Mouse (Mus musculus) neural tube, embryonic 12.5 days (tissue): ENCODE data around the gene Ttc7b. TPM values are rescaled to one million over a fixed set of nuclear protein-coding genes. Genes with fewer than 3 reads are reported as not detected.

ENCODE experiments used
- ATAC-seq: fragments of 200-750 bp; cut with Nextera tagmentation; 2 replicates; pipeline ENCODE4 v1.8.0; 2017; ENCODE audit warnings: low read depth, mild to moderate bottlenecking, moderate TSS enrichment, moderate library complexity; ENCODE audit not compliant: low FRiP score
- H3K27ac ChIP-seq: fragments of 300-500 bp; sonication (generic); 2 replicates; pipeline ENCODE4 v1.5.1; 2016
- H3K27me3 ChIP-seq: fragments of 300-500 bp; sonication (generic); replicated peaks from 2 replicates; pipeline ENCODE4 v1.6.1; 2016; ENCODE audit warnings: mild to moderate bottlenecking
- H3K36me3 ChIP-seq: fragments of 300-500 bp; sonication (generic); 2 replicates; pipeline ENCODE4 v1.6.1; 2016; ENCODE audit warnings: mild to moderate bottlenecking
- H3K4me1 ChIP-seq: fragments of 300-500 bp; sonication (generic); 2 replicates; pipeline ENCODE4 v1.6.1; 2016
- H3K4me2 ChIP-seq: fragments of 300-500 bp; sonication (generic); replicated peaks from 2 replicates; pipeline ENCODE4 v1.6.1; 2016; ENCODE audit warnings: mild to moderate bottlenecking
- H3K4me3 ChIP-seq: fragments of 300-500 bp; sonication (generic); 2 replicates; pipeline ENCODE4 v1.5.1; 2016
- H3K9ac ChIP-seq: fragments of 300-500 bp; sonication (generic); 2 replicates; pipeline ENCODE4 v1.6.1; 2016; ENCODE audit warnings: mild to moderate bottlenecking
- H3K9me3 ChIP-seq: fragments of 300-500 bp; sonication (generic); 2 replicates; pipeline ENCODE4 v1.6.1; 2016; ENCODE audit warnings: mild to moderate bottlenecking
- WGBS: fragments of 180-500 bp; shearing (Covaris S2); methylation state at CpG from one replicate; pipeline ENCODE4 v1.1.7; 2016; 5-methylcytosine and 5-hydroxymethylcytosine counted together
- polyA plus RNA-seq: library from polyadenylated mRNA; unstranded; fragments of >200 nt; fragmentation: Nextera tagmentation; extraction: Ambion mirVana; gene quantifications from 2 replicates; pipeline ENCODE4 v1.2.1, GENCODE M21; 2016

Ttc7b gene
- polyA plus RNA-seq, 1 experiment from 2014 or later: 9.0 TPM

DNA sequence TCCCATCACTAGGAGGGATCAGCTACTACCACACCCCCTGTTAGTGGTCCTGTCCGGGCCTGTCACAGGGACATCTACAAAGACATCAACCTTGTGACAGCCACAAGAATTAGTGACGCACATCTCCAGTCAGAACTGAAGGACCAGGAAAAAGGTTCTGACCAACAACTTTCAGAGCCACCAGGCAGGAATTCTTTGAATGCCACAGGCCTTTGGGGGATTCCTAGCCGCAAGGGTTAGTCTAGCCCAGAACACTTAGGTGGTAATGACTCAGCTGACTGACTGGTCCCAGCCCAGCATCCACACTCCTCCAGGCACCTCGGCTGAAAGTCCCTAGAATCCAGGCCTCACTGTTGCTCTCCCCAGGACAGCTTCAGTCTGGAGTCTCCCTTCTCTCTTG lies 240.7 kb downstream of the Ttc7b start:
- Histone ChIP-seq H3K4me2 (no peak overlapping the region), H3K9ac (no peak overlapping the region), H3K27me3 (no peaks in the 10 kb centered on the region), H3K4me3 (no peak overlapping the region), H3K36me3 (no peaks in the 10 kb centered on the region), H3K4me1 (peaks cover 41% of the 10 kb centered on the region), H3K9me3 (no peaks in the 10 kb centered on the region), H3K27ac (no peak overlapping the region)
- 85% methylated on average over 4 of the region's 4 CpGs for WGBS
- no peak for ATAC-seq

GRCm38 (mm10) chr12:100278358-100278757 lies 242.3 kb downstream of the Ttc7b start:
- H3K4me2 ChIP-seq: no peak overlapping the region
- no peaks in the 10 kb centered on the region for H3K27me3 ChIP-seq
- H3K4me1 ChIP-seq: peaks cover 39% of the 10 kb centered on the region
- no peaks in the 10 kb centered on the region for H3K36me3 ChIP-seq
- no peaks in the 10 kb centered on the region for H3K9me3 ChIP-seq
- H3K27ac ChIP-seq: no peak overlapping the region
- no peak overlapping the region for H3K4me3 ChIP-seq
- ATAC-seq: no peak
- 46% methylated on average over 8 of the region's 8 CpGs for WGBS
- H3K9ac ChIP-seq: no peak overlapping the region

DNA sequence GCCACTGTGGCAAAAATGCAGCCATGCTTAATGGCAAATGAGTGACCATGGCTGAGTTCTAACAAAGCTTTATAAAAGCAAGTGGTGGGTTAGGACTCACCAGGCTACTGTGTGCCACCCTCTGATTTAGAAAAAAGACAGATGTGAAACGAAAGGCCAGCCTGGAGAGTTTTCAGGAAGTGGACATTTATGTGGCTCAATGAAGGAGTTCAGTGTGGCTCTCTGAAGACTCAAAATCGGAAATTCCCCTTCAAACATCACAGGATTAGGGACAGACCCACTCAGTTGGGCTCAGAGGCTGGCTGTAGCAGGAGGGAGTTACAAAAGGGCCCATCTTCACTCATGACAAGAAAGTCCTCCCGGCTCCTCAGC lies 243.1 kb downstream of the Ttc7b start:
- WGBS: 81% methylated on average over 3 of the region's 3 CpGs
- Histone ChIP-seq H3K4me1 (peaks cover 35% of the 10 kb centered on the region), H3K9ac (no peak overlapping the region), H3K9me3 (no peaks in the 10 kb centered on the region), H3K36me3 (no peaks in the 10 kb centered on the region), H3K4me3 (no peak overlapping the region), H3K27me3 (no peaks in the 10 kb centered on the region), H3K4me2 (no peak overlapping the region), H3K27ac (peak overlapping the region; percentile 37; the same call in 1 of the 2 replicates)
- no peak for ATAC-seq

GRCm38 (mm10) chr12:100276607-100277533 lies 243.8 kb downstream of the Ttc7b start:
- Histone ChIP-seq H3K4me3 (no peak overlapping the region), H3K9ac (no peak overlapping the region), H3K36me3 (no peaks in the 10 kb centered on the region), H3K27me3 (no peaks in the 10 kb centered on the region), H3K4me2 (no peak overlapping the region), H3K9me3 (no peaks in the 10 kb centered on the region), H3K27ac (peak overlapping the region; percentile 37; the same call in 1 of the 2 replicates), H3K4me1 (peaks cover 28% of the 10 kb centered on the region)
- ATAC-seq: peak; percentile 79
- 56% methylated on average over 20 of the region's 20 CpGs for WGBS

DNA sequence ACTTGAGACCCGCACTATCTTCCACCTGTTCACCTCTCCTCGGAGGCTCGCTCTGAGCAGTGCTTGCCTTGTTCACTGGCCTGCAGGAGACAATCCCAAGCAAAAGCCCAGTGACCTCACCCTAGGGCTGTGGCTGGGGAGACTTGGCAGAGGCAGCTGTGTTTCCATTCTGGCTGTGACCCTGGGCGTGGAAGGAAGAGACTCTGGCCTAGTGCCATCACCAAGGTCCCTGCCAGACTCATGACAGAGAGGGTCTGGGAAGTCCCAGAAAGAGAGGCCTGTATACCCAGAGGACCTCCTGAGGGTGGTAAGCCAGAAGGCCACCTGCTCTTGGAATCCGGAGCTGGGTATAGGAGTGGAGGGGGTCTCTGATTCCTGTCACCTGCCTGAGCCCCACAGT lies 244.8 kb downstream of the Ttc7b start:
- H3K27ac ChIP-seq: no peak overlapping the region
- H3K9ac ChIP-seq: no peak overlapping the region
- peaks cover 25% of the 10 kb centered on the region for H3K4me1 ChIP-seq
- 90% methylated on average over 5 of the region's 5 CpGs for WGBS
- no peak for ATAC-seq
- no peaks in the 10 kb centered on the region for H3K9me3 ChIP-seq
- no peaks in the 10 kb centered on the region for H3K27me3 ChIP-seq
- no peak overlapping the region for H3K4me3 ChIP-seq
- no peaks in the 10 kb centered on the region for H3K36me3 ChIP-seq
- H3K4me2 ChIP-seq: no peak overlapping the region

DNA sequence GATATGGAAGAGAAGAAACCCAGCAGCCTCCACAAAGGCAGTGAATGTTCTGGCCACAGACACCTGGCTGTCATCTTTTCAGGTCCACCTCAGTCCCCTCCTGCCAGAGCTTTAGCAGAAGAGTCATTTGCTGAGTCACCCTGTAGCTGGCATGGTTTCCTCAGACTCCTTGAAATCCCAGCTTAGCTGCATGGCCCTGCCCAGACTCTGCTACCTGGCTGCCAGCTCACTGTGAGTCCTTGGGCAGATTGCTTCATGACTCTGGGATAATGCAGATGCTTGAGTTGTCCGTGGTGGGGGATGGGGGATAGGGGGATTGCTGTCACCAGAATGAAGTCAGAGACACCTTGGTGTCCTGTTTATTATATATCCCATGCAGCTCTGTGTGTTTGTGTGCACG lies 247.6 kb downstream of the Ttc7b start:
- Histone ChIP-seq H3K4me2 (no peak overlapping the region), H3K9ac (no peak overlapping the region), H3K4me3 (no peak overlapping the region), H3K36me3 (no peaks in the 10 kb centered on the region), H3K27ac (no peak overlapping the region), H3K9me3 (no peaks in the 10 kb centered on the region), H3K4me1 (peaks cover 21% of the 10 kb centered on the region), H3K27me3 (no peaks in the 10 kb centered on the region)
- ATAC-seq: no peak
- 83% methylated on average over 2 of the region's 2 CpGs for WGBS

GRCm38 (mm10) chr12:100269967-100270662 lies 250.5 kb downstream of the Ttc7b start:
- Histone ChIP-seq H3K4me3 (no peak overlapping the region), H3K4me1 (0 out of 2 replicates have a peak, but pooled peaks cover 5% of the 10 kb centered on the region), H3K27ac (no peak overlapping the region), H3K9me3 (no peaks in the 10 kb centered on the region), H3K9ac (no peak overlapping the region), H3K4me2 (no peak overlapping the region), H3K27me3 (no peaks in the 10 kb centered on the region), H3K36me3 (no peaks in the 10 kb centered on the region)
- no peak for ATAC-seq
- 85% methylated on average over 9 of the region's 9 CpGs for WGBS

DNA sequence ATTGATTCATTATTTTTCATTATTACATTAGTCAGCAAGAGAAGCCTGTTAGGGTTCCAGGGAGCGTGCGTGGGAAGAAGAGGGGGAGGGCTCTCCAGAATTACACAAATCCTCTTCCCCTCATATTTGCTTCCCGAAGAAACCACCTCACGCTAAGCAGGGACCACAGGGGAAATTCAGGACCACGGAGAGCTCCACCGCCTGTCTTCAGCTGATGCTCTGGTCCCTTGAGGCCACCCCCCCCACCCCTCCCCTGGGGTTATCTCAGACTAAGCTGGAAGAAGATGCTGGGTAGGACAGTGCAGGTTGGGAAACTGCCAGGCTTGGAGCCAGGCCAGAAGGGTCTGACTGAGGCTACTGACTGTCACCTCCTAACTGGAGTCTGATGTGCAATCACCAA lies 252.6 kb downstream of the Ttc7b start:
- no peak; the same call in 1 of the 2 replicates for ATAC-seq
- WGBS: 20% methylated on average over 6 of the region's 6 CpGs
- no peak overlapping the region for H3K27ac ChIP-seq
- no peaks in the 10 kb centered on the region for H3K9me3 ChIP-seq
- H3K4me3 ChIP-seq: no peak overlapping the region
- no peak overlapping the region for H3K4me2 ChIP-seq
- no peak overlapping the region for H3K9ac ChIP-seq
- no peaks in the 10 kb centered on the region for H3K27me3 ChIP-seq
- 0 out of 2 replicates have a peak, but pooled peaks cover 5% of the 10 kb centered on the region for H3K4me1 ChIP-seq
- H3K36me3 ChIP-seq: no peaks in the 10 kb centered on the region

- no peak overlapping the region for H3K4me3 ChIP-seq
- WGBS: 63% methylated on average over 8 of the region's 9 CpGs
- ATAC-seq: peak; percentile 49; the same call in 1 of the 2 replicates
- H3K9ac ChIP-seq: no peak overlapping the region
- H3K36me3 ChIP-seq: no peaks in the 10 kb centered on the region
- 0 out of 2 replicates have a peak, but pooled peaks cover 5% of the 10 kb centered on the region for H3K4me1 ChIP-seq
- no peak overlapping the region for H3K27ac ChIP-seq
- H3K9me3 ChIP-seq: no peaks in the 10 kb centered on the region
- no peaks in the 10 kb centered on the region for H3K27me3 ChIP-seq
- H3K4me2 ChIP-seq: no peak overlapping the region
Measured at GRCm38 (mm10) chr12:100265546-100266309, 254.9 kb downstream of the Ttc7b start.

- H3K9ac ChIP-seq: no peak overlapping the region
- no peak overlapping the region for H3K4me3 ChIP-seq
- H3K4me1 ChIP-seq: 0 out of 2 replicates have a peak, but pooled peaks cover 5% of the 10 kb centered on the region
- no peaks in the 10 kb centered on the region for H3K9me3 ChIP-seq
- ATAC-seq: no peak
- no peak overlapping the region for H3K4me2 ChIP-seq
- no peaks in the 10 kb centered on the region for H3K27me3 ChIP-seq
- H3K36me3 ChIP-seq: no peaks in the 10 kb centered on the region
- no peak overlapping the region for H3K27ac ChIP-seq
- 73% methylated on average over 4 of the region's 4 CpGs for WGBS
Measured at GRCm38 (mm10) chr12:100264941-100265340, 255.7 kb downstream of the Ttc7b start.

- no peak overlapping the region for H3K9ac ChIP-seq
- no peaks in the 10 kb centered on the region for H3K27me3 ChIP-seq
- no peak overlapping the region for H3K4me3 ChIP-seq
- no peaks in the 10 kb centered on the region for H3K36me3 ChIP-seq
- H3K9me3 ChIP-seq: no peaks in the 10 kb centered on the region
- 0 out of 2 replicates have a peak, but pooled peaks cover 5% of the 10 kb centered on the region for H3K4me1 ChIP-seq
- no peak overlapping the region for H3K27ac ChIP-seq
- WGBS: 80% methylated on average over 6 of the region's 6 CpGs
- no peak overlapping the region for H3K4me2 ChIP-seq
- no peak for ATAC-seq
Measured at GRCm38 (mm10) chr12:100262846-100263245, 257.8 kb downstream of the Ttc7b start.

- H3K27me3 ChIP-seq: no peaks in the 10 kb centered on the region
- no peak for ATAC-seq
- H3K9ac ChIP-seq: no peak overlapping the region
- H3K36me3 ChIP-seq: no peaks in the 10 kb centered on the region
- WGBS: 90% methylated on average over 6 of the region's 6 CpGs
- H3K27ac ChIP-seq: no peak overlapping the region
- no peak overlapping the region for H3K4me2 ChIP-seq
- 0 out of 2 replicates have a peak, but pooled peaks cover 5% of the 10 kb centered on the region for H3K4me1 ChIP-seq
- no peaks in the 10 kb centered on the region for H3K9me3 ChIP-seq
- H3K4me3 ChIP-seq: no peak overlapping the region
Measured at GRCm38 (mm10) chr12:100261761-100262160, 258.9 kb downstream of the Ttc7b start.
